Mouse (Mus musculus) right cerebral cortex, postnatal 25 days (tissue): ENCODE measurements around the gene Nr1h3.

Experiments
- DNase-seq: peaks from one replicate; pipeline ENCODE4 v3.0.0; 2022

Nr1h3 gene

GRCm38 (mm10) chr2:91183711-91184405 lies 18.8 kb downstream of the Nr1h3 start, which contains the start of gene Madd:
Gene Madd (minus strand): TSS chr2:91183837.
- no peak for DNase-seq

GRCm38 (mm10) chr2:91183148-91183513 lies 19.5 kb downstream of the Nr1h3 start:
- peak; percentile 94 for DNase-seq

GRCm38 (mm10) chr2:91182405-91183147 lies 20.1 kb downstream of the Nr1h3 start:
- peak; percentile 89 for DNase-seq

GRCm38 (mm10) chr2:91182016-91182404 lies 20.6 kb downstream of the Nr1h3 start:
- peak; percentile 33 for DNase-seq

- DNase-seq = no peak
These were observed 21.9 kb downstream of the Nr1h3 start for GRCm38 (mm10) chr2:91180706-91181105.

GRCm38 (mm10) chr2:91179825-91180224 lies 22.8 kb downstream of the Nr1h3 start:
- DNase-seq = no peak

GRCm38 (mm10) chr2:91176234-91176633 lies 26.4 kb downstream of the Nr1h3 start:
- DNase-seq = no peak

- DNase-seq = no peak
These were observed 27.1 kb downstream of the Nr1h3 start for GRCm38 (mm10) chr2:91175490-91175889.

GRCm38 (mm10) chr2:91169587-91170322 lies 32.9 kb downstream of the Nr1h3 start:
- DNase-seq = no peak

GRCm38 (mm10) chr2:91167629-91168028 lies 35.0 kb downstream of the Nr1h3 start:
- DNase-seq = no peak

- DNase-seq = no peak
These were observed 37.6 kb downstream of the Nr1h3 start for GRCm38 (mm10) chr2:91164991-91165390.

- no peak for DNase-seq
These were observed 39.1 kb downstream of the Nr1h3 start for GRCm38 (mm10) chr2:91163532-91163931.

- no peak for DNase-seq
These were observed 39.7 kb downstream of the Nr1h3 start for GRCm38 (mm10) chr2:91162952-91163351.

- no peak for DNase-seq
These were observed 42.0 kb downstream of the Nr1h3 start for GRCm38 (mm10) chr2:91160591-91160990.

GRCm38 (mm10) chr2:91157002-91157752 lies 45.5 kb downstream of the Nr1h3 start:
- DNase-seq = no peak

GRCm38 (mm10) chr2:91154091-91154490 lies 48.5 kb downstream of the Nr1h3 start:
- no peak for DNase-seq

- DNase-seq = no peak
These were observed 49.7 kb downstream of the Nr1h3 start for GRCm38 (mm10) chr2:91152885-91153377.

- DNase-seq = no peak
These were observed 51.3 kb downstream of the Nr1h3 start for GRCm38 (mm10) chr2:91151331-91151730.

GRCm38 (mm10) chr2:91148101-91148500 lies 54.5 kb downstream of the Nr1h3 start:
- no peak for DNase-seq

- DNase-seq = no peak
These were observed 59.2 kb downstream of the Nr1h3 start for GRCm38 (mm10) chr2:91143401-91143800.

GRCm38 (mm10) chr2:91142920-91143319 lies 59.7 kb downstream of the Nr1h3 start:
- no peak for DNase-seq

GRCm38 (mm10) chr2:91139764-91140163 lies 62.9 kb downstream of the Nr1h3 start:
- DNase-seq = no peak

- no peak for DNase-seq
These were observed 63.3 kb downstream of the Nr1h3 start for GRCm38 (mm10) chr2:91139311-91139710.
